Mouse (Mus musculus) retina, adult 2 months (tissue): ENCODE results near the gene Mto1.
"Not testable (repeated sequence)": the region's sequence is repeated elsewhere in the genome, so short reads cannot be mapped to it uniquely, and the experiment has no call there.

Experiments
- DNase-seq: peaks from one replicate; pipeline ENCODE4 v3.0.0-alpha.2; 2012; ENCODE audit warnings: low read depth, low spot score

Gene Mto1

GRCm38 (mm10) chr9:78475873-78476272 lies 27.9 kb downstream of the Mto1 start:
- DNase-seq: no peak

GRCm38 (mm10) chr9:78476531-78477020 lies 28.6 kb downstream of the Mto1 start:
- no peak for DNase-seq

DNA sequence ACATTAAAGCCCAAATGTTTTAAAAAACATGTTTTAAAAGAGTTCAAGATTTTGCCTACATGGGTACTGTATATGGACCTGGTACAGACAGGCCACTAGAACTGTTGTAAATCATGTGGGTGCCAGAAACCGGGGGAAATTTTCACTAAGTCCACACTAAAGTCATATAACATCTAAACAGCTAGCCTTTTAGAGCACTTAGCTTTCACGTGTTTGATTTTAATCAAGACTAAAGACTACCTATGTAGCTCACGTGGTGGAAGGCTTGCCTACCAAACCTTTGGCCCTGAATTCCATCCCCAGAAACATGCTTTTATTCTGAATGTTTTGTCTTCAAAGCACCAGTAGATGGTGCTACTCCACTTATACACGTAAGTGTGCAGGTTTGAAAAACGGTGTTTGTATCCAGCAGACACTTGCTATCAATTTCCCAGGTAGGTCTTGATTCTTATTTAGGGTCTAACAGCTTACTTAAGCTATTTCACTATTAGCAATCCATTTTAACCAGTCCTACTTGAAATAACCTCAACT lies 29.1 kb downstream of the Mto1 start:
- DNase-seq: no peak

DNA sequence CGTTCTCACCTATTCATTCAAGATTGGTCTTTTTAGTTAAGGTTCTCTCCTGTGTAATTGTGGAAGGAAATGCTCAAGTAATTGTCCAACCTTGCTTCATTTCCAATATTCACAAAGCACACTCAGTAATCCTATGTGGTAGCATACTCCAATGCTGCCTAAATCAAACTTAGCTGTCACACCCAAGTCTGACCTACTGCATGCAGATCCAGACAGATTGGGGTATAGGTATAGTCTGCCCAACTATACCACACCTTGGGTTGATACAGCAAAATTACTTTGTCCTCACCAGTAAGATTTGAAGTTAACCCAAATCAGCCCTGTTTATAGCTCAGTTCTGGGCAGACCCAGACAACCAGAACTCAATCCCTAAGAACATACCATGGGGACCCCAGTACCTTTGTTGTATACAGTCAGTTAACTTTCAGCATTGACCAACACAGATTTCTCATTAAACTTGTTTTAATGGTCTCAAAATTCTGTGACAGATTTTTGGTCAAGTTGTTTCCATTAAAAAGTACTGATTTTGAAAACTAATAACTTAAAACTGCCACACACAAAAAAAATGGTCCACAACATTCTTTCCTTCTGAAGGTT lies 30.1 kb downstream of the Mto1 start:
- DNase-seq: not testable (repeated sequence)

GRCm38 (mm10) chr9:78479308-78479707 lies 31.3 kb downstream of the Mto1 start:
- DNase-seq: not testable (repeated sequence)

DNA sequence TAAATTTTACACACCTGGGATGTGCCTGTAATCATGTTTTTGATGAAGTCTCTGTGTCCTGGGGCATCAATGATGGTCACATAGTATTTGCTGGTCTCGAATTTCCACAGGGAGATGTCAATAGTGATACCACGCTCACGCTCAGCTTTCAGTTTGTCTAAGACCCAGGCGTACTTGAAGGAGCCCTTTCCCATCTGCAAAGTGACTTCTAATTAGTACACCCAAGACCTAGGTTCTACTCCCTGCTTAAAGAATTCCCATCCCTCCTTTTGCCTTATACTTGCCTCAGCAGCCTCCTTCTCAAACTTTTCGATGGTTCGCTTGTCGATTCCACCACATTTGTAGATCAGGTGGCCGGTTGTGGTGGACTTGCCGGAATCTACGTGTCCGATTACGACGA lies 32.2 kb downstream of the Mto1 start:
- not testable (repeated sequence) for DNase-seq

- DNase-seq: peak; percentile 63
Observed at GRCm38 (mm10) chr9:78480706-78481358, 32.8 kb downstream of the Mto1 start.

DNA sequence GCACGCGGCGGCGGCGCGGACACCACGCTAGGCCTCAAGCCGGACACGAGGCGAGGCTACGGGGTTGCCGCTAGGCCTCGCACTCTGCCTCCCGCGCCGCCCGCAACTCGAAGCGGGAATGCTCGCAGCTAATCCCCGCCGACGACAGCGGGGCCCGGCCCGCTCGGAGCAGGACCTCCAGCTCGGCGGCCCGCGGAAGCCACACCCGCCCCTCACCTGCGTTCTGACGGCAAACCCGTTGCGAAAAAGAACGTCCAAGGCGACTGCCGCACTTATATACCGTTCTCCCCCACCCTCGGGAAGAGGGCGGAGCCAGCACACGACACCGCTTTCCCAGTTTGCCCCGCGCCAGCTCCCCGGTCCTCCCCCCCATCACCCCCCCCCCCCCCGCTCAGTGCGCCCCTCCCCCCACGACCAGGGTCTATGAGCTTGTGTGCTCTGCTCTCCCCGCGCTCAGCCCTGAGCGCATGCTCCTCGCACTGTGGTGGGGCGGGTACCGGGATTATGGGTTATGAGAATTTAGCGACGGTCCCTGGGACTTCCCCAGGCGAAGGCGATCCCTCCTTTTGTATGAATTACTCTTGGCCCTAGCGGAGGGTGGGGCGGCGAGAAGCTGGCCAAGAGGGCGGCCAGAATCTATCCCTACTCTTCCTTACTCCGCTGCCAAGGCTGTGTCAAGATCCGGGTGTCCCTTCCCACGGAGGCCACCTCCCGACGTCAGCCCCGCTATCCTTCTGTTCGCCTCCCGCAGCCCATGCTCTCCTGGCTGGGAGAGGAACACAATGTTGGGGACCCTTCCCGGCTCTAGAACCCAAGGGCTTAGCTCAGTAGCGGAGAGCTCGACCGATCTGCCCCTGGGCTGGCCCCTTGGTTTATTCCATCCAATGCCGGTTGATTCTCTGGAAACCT lies 33.7 kb downstream of the Mto1 start:
- DNase-seq: peak; percentile 94

GRCm38 (mm10) chr9:78482386-78482785 lies 34.4 kb downstream of the Mto1 start:
- DNase-seq: no peak

DNA sequence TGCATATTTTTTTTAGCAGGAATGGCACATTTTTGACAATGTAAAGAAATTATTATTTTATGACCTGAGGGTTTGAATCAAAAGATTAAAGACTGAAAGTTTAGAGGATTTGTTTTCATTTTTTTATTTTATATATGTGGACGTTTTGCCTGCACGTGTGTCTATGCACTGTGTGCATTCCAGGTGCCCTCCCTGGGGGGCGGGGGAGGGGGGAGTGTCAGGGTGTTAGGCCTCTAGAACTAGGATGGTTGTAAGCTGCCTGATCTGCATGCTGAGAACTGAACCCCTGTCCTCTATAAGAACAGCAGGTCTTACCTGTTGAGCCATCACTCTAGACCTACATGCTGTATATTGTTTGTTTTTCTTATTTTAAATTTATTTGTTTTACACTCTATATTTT lies 36.7 kb downstream of the Mto1 start:
- DNase-seq: no peak

- DNase-seq: not testable (repeated sequence)
Observed at GRCm38 (mm10) chr9:78488021-78488420, 40.0 kb downstream of the Mto1 start.

- DNase-seq: no peak
Observed at GRCm38 (mm10) chr9:78488890-78489420, 40.9 kb downstream of the Mto1 start, which contains the start of gene Eef1a1. Eef1a1 (minus strand) TSS chr9:78489151.

- DNase-seq: no peak
Observed at GRCm38 (mm10) chr9:78491169-78491568, 43.2 kb downstream of the Mto1 start.

DNA sequence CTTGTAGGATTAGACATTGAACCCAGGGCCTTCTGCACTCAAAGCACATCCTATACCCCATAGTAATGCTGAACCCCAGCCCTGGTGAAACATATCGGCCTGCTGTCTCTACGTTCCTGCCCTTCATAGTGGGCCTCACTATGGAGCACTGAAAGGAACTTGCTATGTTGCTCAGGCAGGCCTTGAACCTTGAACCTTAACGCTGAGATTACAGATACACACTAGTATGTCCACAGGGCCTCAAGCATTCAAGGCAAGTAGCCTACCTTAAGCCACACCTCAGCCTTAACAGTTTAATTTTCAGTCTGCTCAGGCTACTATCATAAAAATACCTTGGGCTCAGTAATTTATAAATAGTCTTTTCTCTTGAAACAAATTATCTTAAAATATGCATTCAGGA lies 44.2 kb downstream of the Mto1 start:
- DNase-seq: no peak

DNA sequence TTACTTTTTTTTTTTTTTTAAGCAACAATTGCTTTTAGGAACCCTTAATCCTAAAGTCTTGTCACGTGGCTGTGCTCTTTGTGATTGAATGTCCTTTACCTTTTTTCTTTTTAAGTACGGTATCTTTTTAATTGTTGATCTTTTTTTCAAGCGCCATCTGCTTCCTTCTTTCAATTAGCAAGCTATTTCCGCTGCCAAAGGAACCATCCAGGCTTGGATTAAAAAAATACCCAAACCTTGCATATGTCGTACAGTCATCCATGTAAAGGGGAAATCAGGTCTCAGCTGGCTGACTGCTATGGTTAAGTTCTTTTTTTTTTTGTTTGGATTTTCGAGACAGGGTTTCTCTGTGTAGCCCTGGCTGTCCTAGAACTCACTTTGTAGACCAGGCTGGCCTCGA lies 45.2 kb downstream of the Mto1 start:
- DNase-seq: no peak

DNA sequence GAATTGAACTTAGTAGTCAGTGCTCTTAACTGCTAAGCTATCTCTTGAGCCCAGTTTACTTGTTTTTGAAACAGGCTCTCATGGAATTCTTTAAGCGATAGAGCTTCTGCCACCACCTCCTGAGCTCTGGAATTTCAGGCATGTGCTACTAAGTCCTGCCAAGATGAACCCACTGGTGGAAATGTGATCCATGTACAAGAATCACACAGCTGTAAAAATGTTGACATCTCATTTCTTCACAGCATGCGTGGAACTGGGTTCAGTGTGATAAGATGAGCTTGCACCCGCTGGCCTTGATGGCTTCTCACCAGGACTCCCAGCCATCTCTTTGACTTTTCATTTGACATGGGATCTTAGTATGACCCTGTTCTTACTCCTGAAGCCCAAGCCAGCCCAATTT lies 52.4 kb downstream of the Mto1 start:
- no peak for DNase-seq

GRCm38 (mm10) chr9:78501284-78501683 lies 53.3 kb downstream of the Mto1 start:
- DNase-seq: no peak

- no peak for DNase-seq
Observed at GRCm38 (mm10) chr9:78503223-78504079, 55.4 kb downstream of the Mto1 start.

- DNase-seq: no peak
Observed at GRCm38 (mm10) chr9:78504133-78504532, 56.1 kb downstream of the Mto1 start.

GRCm38 (mm10) chr9:78504679-78505078 lies 56.7 kb downstream of the Mto1 start:
- no peak for DNase-seq

GRCm38 (mm10) chr9:78505223-78505622 lies 57.2 kb downstream of the Mto1 start:
- no peak for DNase-seq
